Mouse (Mus musculus): ENCODE measurements around the gene Tnnt3. TPM values are rescaled to one million over a fixed set of nuclear protein-coding genes. Genes with fewer than 3 reads are reported as not detected.

The Tnnt3 gene
- polyA plus RNA-seq, 1 experiment from 2014 or later, result 31.5 TPM

GRCm38 (mm10) chr7:142557696-142558095, 59.1 kb downstream of the Tnnt3 start:
- WGBS (ENCODE audit: insufficient replicate concordance), result 47% methylated on average over 6 of the region's 6 CpGs
- Histone ChIP-seq H3K9ac (ENCODE audit: low read depth, low read length) (no peak overlapping the region), H3K4me3 (ENCODE audit: low read depth, low read length) (no peak overlapping the region), H3K4me1 (ENCODE audit: control insufficient read depth, low read depth, low read length) (peaks cover 15% of the 10 kb centered on the region), H3K27ac (ENCODE audit: low read length) (no peak overlapping the region), H3K9me3 (replicated peaks; ENCODE audit: control insufficient read depth, low read length) (no peaks in the 10 kb centered on the region), H3K4me2 (ENCODE audit: low read depth, low read length) (no peak overlapping the region), H3K36me3 (ENCODE audit: control insufficient read depth, insufficient read depth) (no peaks in the 10 kb centered on the region), H3K27me3 (ENCODE audit: control insufficient read depth, insufficient read depth, low read depth, low read length) (no peaks in the 10 kb centered on the region)
- ATAC-seq (ENCODE audit: low read depth), result no peak

GRCm38 (mm10) chr7:142558511-142559146, 60.0 kb downstream of the Tnnt3 start:
- Histone ChIP-seq H3K4me2 (ENCODE audit: low read depth, low read length) (no peak overlapping the region), H3K9me3 (replicated peaks; ENCODE audit: control insufficient read depth, low read length) (no peaks in the 10 kb centered on the region), H3K4me1 (ENCODE audit: control insufficient read depth, low read depth, low read length) (peaks cover 14% of the 10 kb centered on the region), H3K27me3 (ENCODE audit: control insufficient read depth, insufficient read depth, low read depth, low read length) (no peaks in the 10 kb centered on the region), H3K27ac (ENCODE audit: low read length) (no peak overlapping the region), H3K9ac (ENCODE audit: low read depth, low read length) (no peak overlapping the region), H3K4me3 (ENCODE audit: low read depth, low read length) (no peak overlapping the region), H3K36me3 (ENCODE audit: control insufficient read depth, insufficient read depth) (no peaks in the 10 kb centered on the region)
- WGBS (ENCODE audit: insufficient replicate concordance), result 65% methylated on average over 9 of the region's 9 CpGs
- ATAC-seq (ENCODE audit: low read depth), result no peak

GRCm38 (mm10) chr7:142559651-142560175, 61.1 kb downstream of the Tnnt3 start:
- Histone ChIP-seq H3K9ac (ENCODE audit: low read depth, low read length) (no peak overlapping the region), H3K4me3 (ENCODE audit: low read depth, low read length) (no peak overlapping the region), H3K36me3 (ENCODE audit: control insufficient read depth, insufficient read depth) (no peaks in the 10 kb centered on the region), H3K27ac (ENCODE audit: low read length) (0 out of 2 replicates have a peak overlapping the region, but pooled peaks have one; percentile 29), H3K9me3 (replicated peaks; ENCODE audit: control insufficient read depth, low read length) (no peaks in the 10 kb centered on the region), H3K4me2 (ENCODE audit: low read depth, low read length) (no peak overlapping the region), H3K4me1 (ENCODE audit: control insufficient read depth, low read depth, low read length) (peaks cover 8% of the 10 kb centered on the region), H3K27me3 (ENCODE audit: control insufficient read depth, insufficient read depth, low read depth, low read length) (no peaks in the 10 kb centered on the region)
- 62% methylated on average over 5 of the region's 5 CpGs for WGBS (ENCODE audit: insufficient replicate concordance)
- no peak for ATAC-seq (ENCODE audit: low read depth)

DNA sequence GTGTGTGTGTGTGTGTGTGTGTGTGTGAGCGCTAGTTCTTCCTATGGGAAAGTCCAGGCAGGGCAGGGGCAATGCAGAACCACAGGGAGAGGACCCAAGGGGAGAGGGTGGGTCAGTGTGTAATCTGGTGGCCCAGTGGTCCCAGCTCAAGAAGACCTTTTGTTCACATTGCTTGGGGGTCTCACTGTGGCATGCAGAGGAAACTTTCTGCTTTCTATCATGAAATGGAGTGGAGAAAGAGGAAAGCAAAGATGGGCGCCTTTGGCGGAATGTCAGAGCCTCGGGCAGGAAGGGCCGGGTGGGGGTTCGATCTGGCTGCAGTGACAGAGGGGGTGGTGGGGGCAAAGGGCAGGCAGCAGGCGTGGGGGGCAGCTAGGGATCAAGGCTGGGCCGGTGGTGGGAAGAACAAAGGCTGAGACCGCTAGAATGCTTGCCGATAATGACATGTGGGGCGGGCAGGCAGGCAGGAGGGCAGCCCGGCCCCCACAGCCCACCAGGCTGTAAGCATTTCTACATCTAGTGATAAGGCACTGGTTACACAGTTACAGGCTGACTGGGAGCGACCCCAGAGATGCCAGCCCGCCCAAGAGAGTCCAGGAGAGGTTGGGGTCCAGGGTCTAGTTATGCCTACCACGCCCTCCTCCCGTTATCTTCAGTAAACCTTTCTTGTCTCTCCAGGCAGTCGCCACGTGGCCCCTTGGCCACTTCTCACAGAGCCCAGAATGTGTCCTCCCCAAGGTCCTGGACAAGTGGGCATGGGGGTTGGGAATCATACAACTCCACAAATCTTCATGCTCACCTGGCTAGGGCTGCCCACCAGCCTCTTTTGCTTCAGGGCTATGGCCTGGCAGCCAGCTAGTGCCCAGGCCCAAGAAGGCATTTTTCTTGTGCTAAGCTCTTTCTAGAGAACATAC, 62.6 kb downstream of the Tnnt3 start:
- Histone ChIP-seq H3K27ac (ENCODE audit: low read length) (peak overlapping the region; percentile 83), H3K4me3 (ENCODE audit: low read depth, low read length) (no peak overlapping the region), H3K27me3 (ENCODE audit: control insufficient read depth, insufficient read depth, low read depth, low read length) (no peaks in the 10 kb centered on the region), H3K36me3 (ENCODE audit: control insufficient read depth, insufficient read depth) (no peaks in the 10 kb centered on the region), H3K9me3 (replicated peaks; ENCODE audit: control insufficient read depth, low read length) (no peaks in the 10 kb centered on the region), H3K4me2 (ENCODE audit: low read depth, low read length) (no peak overlapping the region), H3K9ac (ENCODE audit: low read depth, low read length) (no peak overlapping the region; the same call in 1 of the 2 replicates), H3K4me1 (ENCODE audit: control insufficient read depth, low read depth, low read length) (peaks cover 8% of the 10 kb centered on the region)
- WGBS (ENCODE audit: insufficient replicate concordance), result 29% methylated on average over 18 of the region's 18 CpGs
- ATAC-seq (ENCODE audit: low read depth), result peak; percentile 75

DNA sequence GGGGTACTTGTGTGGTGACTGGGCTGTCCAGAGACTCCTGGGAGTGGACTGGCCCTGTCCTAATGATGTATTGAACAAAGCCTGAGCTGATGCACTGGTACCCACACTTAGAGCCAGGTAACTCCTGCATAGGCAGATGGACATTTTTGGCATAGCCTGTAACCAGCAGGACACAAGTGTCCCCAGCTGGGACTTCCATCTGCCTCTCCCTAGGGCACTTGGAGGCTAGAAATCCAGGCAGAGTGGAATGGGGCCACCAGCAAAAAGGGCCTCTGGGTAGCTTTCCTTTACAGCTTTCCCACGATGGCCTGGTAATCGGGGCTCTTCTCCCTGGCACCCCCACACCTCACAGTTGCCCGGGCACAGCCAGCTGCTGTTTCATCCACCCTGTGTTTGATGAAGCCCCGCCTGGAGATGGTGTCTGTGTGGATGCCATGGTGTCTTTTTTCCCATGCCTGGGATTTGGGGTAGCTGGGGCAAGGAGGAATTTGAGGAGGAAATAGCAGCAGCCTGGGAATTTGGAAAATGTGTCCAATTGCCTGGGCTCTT, 63.3 kb downstream of the Tnnt3 start:
- H3K27me3 ChIP-seq (ENCODE audit: control insufficient read depth, insufficient read depth, low read depth, low read length), result no peaks in the 10 kb centered on the region
- ATAC-seq (ENCODE audit: low read depth), result no peak
- 53% methylated on average over 4 of the region's 4 CpGs for WGBS (ENCODE audit: insufficient replicate concordance)
- no peaks in the 10 kb centered on the region for H3K36me3 ChIP-seq (ENCODE audit: control insufficient read depth, insufficient read depth)
- H3K4me3 ChIP-seq (ENCODE audit: low read depth, low read length), result no peak overlapping the region
- H3K4me1 ChIP-seq (ENCODE audit: control insufficient read depth, low read depth, low read length), result peaks cover 8% of the 10 kb centered on the region
- H3K27ac ChIP-seq (ENCODE audit: low read length), result peak overlapping the region; percentile 83
- H3K4me2 ChIP-seq (ENCODE audit: low read depth, low read length), result no peak overlapping the region
- H3K9ac ChIP-seq (ENCODE audit: low read depth, low read length), result no peak overlapping the region; the same call in 1 of the 2 replicates
- H3K9me3 ChIP-seq (replicated peaks; ENCODE audit: control insufficient read depth, low read length), result no peaks in the 10 kb centered on the region

GRCm38 (mm10) chr7:142563168-142563567, 64.5 kb downstream of the Tnnt3 start:
- no peaks in the 10 kb centered on the region for H3K27me3 ChIP-seq (ENCODE audit: control insufficient read depth, insufficient read depth, low read depth, low read length)
- no peak overlapping the region for H3K4me2 ChIP-seq (ENCODE audit: low read depth, low read length)
- H3K36me3 ChIP-seq (ENCODE audit: control insufficient read depth, insufficient read depth), result no peaks in the 10 kb centered on the region
- 48% methylated on average over 6 of the region's 6 CpGs for WGBS (ENCODE audit: insufficient replicate concordance)
- peak; percentile 69 for ATAC-seq (ENCODE audit: low read depth)
- peaks cover 10% of the 10 kb centered on the region for H3K4me1 ChIP-seq (ENCODE audit: control insufficient read depth, low read depth, low read length)
- H3K9me3 ChIP-seq (replicated peaks; ENCODE audit: control insufficient read depth, low read length), result no peaks in the 10 kb centered on the region
- no peak overlapping the region for H3K9ac ChIP-seq (ENCODE audit: low read depth, low read length)
- peak overlapping the region; percentile 83 for H3K27ac ChIP-seq (ENCODE audit: low read length)
- no peak overlapping the region for H3K4me3 ChIP-seq (ENCODE audit: low read depth, low read length)

DNA sequence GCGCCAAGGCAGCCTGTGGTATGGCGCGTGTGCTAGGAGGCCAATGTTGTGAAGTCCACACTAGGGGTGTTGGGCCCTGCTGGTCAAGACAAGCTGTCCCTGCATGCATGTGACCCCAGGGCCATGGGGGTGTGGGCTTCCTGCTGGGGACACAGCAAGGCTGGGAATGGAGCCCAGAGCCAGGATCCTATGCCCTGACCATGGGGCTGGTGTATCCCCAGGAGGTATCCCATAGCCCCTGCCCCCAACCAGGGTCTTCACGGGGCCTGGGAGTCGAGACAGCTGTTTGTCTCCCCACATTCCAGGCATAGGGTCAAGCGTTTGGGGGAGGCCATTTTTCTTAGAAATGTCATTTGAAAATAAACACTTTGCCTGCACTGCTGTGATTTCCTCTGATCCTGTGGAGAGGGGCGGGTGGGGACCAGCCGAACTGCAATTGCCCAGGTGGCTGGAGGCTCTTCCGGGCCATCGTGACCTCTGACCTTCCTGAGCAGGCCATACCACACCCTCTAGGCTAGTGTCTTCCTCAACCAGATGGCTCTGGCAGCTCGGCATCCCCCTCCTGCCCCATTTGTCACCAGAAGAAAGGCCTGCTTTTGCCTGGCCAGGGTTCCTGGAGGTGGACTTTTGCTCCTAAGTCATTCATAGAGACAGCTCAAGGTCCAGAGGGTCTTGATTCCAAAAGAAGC, 66.5 kb downstream of the Tnnt3 start:
- peak overlapping the region; percentile 82 for H3K27ac ChIP-seq (ENCODE audit: low read length)
- no peak overlapping the region for H3K4me3 ChIP-seq (ENCODE audit: low read depth, low read length)
- WGBS (ENCODE audit: insufficient replicate concordance), result 48% methylated on average over 11 of the region's 11 CpGs
- H3K27me3 ChIP-seq (ENCODE audit: control insufficient read depth, insufficient read depth, low read depth, low read length), result no peaks in the 10 kb centered on the region
- no peaks in the 10 kb centered on the region for H3K9me3 ChIP-seq (replicated peaks; ENCODE audit: control insufficient read depth, low read length)
- H3K4me2 ChIP-seq (ENCODE audit: low read depth, low read length), result no peak overlapping the region
- H3K4me1 ChIP-seq (ENCODE audit: control insufficient read depth, low read depth, low read length), result peaks cover 14% of the 10 kb centered on the region
- no peak overlapping the region for H3K9ac ChIP-seq (ENCODE audit: low read depth, low read length)
- no peaks in the 10 kb centered on the region for H3K36me3 ChIP-seq (ENCODE audit: control insufficient read depth, insufficient read depth)
- ATAC-seq (ENCODE audit: low read depth), result no peak
